Mouse (Mus musculus) G1E (cell line): ENCODE measurements around the gene Magi1. TPM values are rescaled to one million over a fixed set of nuclear protein-coding genes. Genes with fewer than 3 reads are reported as not detected.

Source experiments
- ATAC-seq: 2 replicates; pipeline ENCODE4 v1.8.0; 2016; ENCODE audit warnings: mild to moderate bottlenecking; ENCODE audit not compliant: insufficient number of reproducible peaks, poor library complexity, low FRiP score, severe bottlenecking; ENCODE audit errors: extremely low read depth
- DNase-seq: peaks from one replicate; pipeline ENCODE4 v3.0.0; 2012; ENCODE audit warnings: low spot score
- H3K27me3 ChIP-seq: 2 replicates; pipeline ENCODE4 v1.6.1; 2012; ENCODE audit warnings: mild to moderate bottlenecking, low read length, inconsistent platforms; ENCODE audit not compliant: insufficient read depth
- H3K36me3 ChIP-seq: replicated peaks from 2 replicates; pipeline ENCODE3; 2012; ENCODE audit warnings: mild to moderate bottlenecking, inconsistent platforms
- H3K4me1 ChIP-seq: 2 replicates; pipeline ENCODE4 v1.6.1; 2012; ENCODE audit warnings: low read depth, low read length, inconsistent platforms, mixed read lengths; ENCODE audit not compliant: insufficient read depth
- H3K4me3 ChIP-seq: 2 replicates; pipeline ENCODE4 v1.5.1; 2012; ENCODE audit warnings: low read depth, mild to moderate bottlenecking, inconsistent platforms, low read length, moderate library complexity, mixed read lengths
- H3K9me3 ChIP-seq: replicated peaks from 2 replicates; pipeline ENCODE4 v1.6.1; 2012; ENCODE audit warnings: inconsistent platforms
- CTCF ChIP-seq: IDR thresholded peaks from 2 replicates; pipeline ENCODE4 v1.5.1; 2012; ENCODE audit warnings: low read depth, low read length, inconsistent platforms, mixed read lengths
- GATA1 ChIP-seq: IDR thresholded peaks from 2 replicates; pipeline ENCODE4 v1.6.1; 2012; ENCODE audit warnings: borderline replicate concordance, low read length, inconsistent platforms, mixed read lengths
- GATA2 ChIP-seq: IDR thresholded peaks from 2 replicates; pipeline ENCODE4 v1.6.1; 2012; ENCODE audit warnings: low read depth, low read length, inconsistent platforms, borderline replicate concordance
- POLR2AphosphoS5 ChIP-seq: IDR thresholded peaks from 2 replicates; pipeline ENCODE4 v1.6.1; 2012; ENCODE audit warnings: low read depth, low read length, inconsistent platforms; ENCODE audit not compliant: insufficient replicate concordance
- TAL1 ChIP-seq: conservative IDR thresholded peaks from 2 replicates; pipeline ENCODE4 v1.6.1; 2012; ENCODE audit warnings: low read depth, low read length, inconsistent platforms, mixed read lengths
- polyA plus RNA-seq: library from polyadenylated mRNA; stranded (reverse); fragments of >175 nt; gene quantifications from 2 replicates; pipeline ENCODE4 v1.2.3, GENCODE M21; 2012
- total RNA-seq, 2 experiments: library from RNA; stranded (forward) in 1 of 2; stranded (reverse) in 1 of 2; fragments of 200-1000 nt in 1 of 2; fragments of >200 nt in 1 of 2; fragmentation: Nextera tagmentation in 1 of 2; gene quantifications; 2 replicates each; pipeline ENCODE4 v1.2.3; 2014 to 2017

Gene Magi1
- total and polyA plus RNA-seq, 3 experiments = 0.21 to 10.0 (median 1.6) TPM

DNA sequence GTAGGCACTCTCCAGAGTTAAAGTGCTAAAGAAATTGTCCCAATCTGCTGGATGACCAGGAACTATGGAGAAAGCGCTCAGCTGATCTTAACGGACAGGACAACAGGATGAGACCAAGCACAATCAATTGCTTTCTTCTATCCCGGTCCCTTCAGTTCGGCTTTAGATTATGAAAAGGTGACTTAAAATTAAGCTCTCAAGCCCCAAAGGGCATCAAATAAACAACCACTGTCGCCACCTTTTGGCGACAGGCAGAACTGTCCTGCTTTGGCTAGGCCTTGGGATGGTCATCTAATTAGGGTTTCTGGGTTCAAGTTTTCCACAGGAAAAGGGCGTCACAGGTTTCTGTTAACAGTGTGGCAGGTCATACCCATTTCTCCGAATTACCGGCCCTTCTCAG is 298.6 kb downstream of the Magi1 start:
- ATAC-seq (no peak), DNase-seq (no peak)
- Histone ChIP-seq H3K9me3 (peaks cover 4% of the 10 kb centered on the region; the same call in 1 of the 2 replicates), H3K4me3 (no peak overlapping the region), H3K4me1 (no peaks in the 10 kb centered on the region), H3K27me3 (no peaks in the 10 kb centered on the region), H3K36me3 (no peaks in the 10 kb centered on the region)
- TF ChIP-seq GATA2 = no peak
- no peak for TF ChIP-seq TAL1
- no peak for TF ChIP-seq POLR2AphosphoS5
- no peak for TF ChIP-seq CTCF
- no peak for TF ChIP-seq GATA1

DNA sequence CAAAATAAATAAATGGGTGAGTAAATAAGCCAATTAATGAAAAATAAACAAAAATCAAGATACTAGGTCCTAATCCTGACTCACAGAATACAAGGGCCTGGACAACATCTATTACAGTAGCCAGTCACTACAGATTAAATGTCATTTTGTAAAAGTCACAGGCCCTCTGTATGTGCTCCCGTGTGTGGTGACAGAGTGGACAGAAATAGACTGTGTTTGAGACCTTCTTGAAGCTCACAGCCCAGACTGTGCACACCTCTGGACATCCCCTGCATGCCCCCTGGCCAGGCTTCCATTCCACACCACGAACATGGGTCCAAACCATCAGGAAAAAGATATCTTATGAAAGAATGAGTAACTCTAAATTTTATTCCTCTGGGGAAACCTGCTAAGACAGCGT is 300.2 kb downstream of the Magi1 start:
- ATAC-seq (no peak), DNase-seq (no peak)
- Histone ChIP-seq H3K36me3 (no peaks in the 10 kb centered on the region), H3K27me3 (no peaks in the 10 kb centered on the region), H3K9me3 (peaks cover 4% of the 10 kb centered on the region; the same call in 1 of the 2 replicates), H3K4me1 (no peaks in the 10 kb centered on the region), H3K4me3 (no peak overlapping the region)
- no peak for TF ChIP-seq CTCF
- TF ChIP-seq TAL1 = no peak
- TF ChIP-seq GATA1 = no peak
- no peak for TF ChIP-seq POLR2AphosphoS5
- no peak for TF ChIP-seq GATA2

DNA sequence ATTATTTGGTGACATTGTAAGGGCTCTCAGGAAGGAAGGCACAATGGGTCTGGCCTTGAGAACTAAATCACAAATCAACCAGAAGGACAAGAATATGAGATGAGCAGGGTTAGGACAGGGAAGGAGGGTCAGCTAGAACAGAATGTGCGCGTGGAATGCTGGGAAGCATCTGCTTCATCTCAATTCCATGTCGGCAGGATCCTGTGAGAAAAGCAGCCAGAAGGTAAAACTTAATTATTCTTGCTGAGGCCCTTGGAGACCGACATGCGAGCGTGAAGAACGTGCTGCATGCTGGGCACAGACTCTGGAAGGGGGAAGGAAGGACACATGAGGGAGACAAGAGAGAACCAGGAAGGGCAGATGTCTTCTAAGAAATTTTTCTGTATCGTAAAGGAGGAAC is 302.5 kb downstream of the Magi1 start:
- Histone ChIP-seq H3K27me3 (no peaks in the 10 kb centered on the region), H3K9me3 (0 out of 2 replicates have a peak, but pooled peaks cover 2% of the 10 kb centered on the region), H3K36me3 (no peaks in the 10 kb centered on the region), H3K4me1 (no peaks in the 10 kb centered on the region), H3K4me3 (no peak overlapping the region)
- no peak for TF ChIP-seq GATA1
- no peak for TF ChIP-seq TAL1
- no peak for TF ChIP-seq POLR2AphosphoS5
- ATAC-seq (no peak), DNase-seq (no peak)

DNA sequence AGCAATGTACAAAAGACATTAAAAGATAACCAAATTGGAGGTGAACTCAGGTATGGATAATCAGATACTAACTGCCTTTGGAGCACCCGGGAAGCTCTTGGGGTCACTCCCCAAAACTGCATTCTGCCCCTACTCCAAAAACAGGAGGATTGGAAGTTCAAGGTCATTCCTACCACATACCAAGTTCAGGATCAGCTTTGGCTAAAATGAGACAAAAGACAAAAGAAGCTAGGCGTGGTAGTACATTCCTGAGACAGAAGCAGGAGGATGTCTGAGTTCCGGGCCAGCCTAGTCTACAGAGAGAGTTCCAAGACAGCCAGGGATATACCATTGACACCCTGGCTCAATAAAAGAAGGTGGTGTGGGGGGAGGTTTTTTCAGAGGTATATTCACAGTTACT is 304.5 kb downstream of the Magi1 start:
- ATAC-seq (no peak), DNase-seq (no peak)
- TF ChIP-seq GATA1 (no peak), CTCF (no peak), POLR2AphosphoS5 (no peak), GATA2 (no peak), TAL1 (no peak)
- H3K4me3 ChIP-seq = no peak overlapping the region
- H3K9me3 ChIP-seq = peaks cover 6% of the 10 kb centered on the region; the same call in 1 of the 2 replicates
- no peaks in the 10 kb centered on the region for H3K27me3 ChIP-seq
- no peaks in the 10 kb centered on the region for H3K4me1 ChIP-seq
- H3K36me3 ChIP-seq = no peaks in the 10 kb centered on the region

DNA sequence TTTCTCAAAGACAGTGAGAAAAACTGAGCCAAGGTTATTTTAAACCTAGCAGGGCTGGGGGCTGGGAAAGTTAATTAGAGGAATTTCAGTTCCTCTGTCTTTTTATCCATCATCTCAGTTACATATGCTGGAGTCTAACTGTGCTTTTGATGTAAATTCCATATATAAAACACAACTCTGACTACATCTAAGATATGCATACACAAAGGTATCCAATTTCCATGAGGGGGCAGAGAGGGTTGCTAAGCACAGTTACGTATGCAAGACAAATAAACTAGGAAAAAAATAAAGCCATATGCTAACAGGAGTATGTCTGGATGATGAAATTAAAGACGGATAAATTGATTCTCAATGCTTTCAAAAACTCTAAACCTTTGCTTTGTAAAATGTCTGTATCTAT is 315.0 kb downstream of the Magi1 start:
- Histone ChIP-seq H3K36me3 (no peaks in the 10 kb centered on the region), H3K4me1 (no peaks in the 10 kb centered on the region), H3K4me3 (no peak overlapping the region), H3K27me3 (no peaks in the 10 kb centered on the region), H3K9me3 (no peaks in the 10 kb centered on the region)
- DNase-seq = no peak
- TF ChIP-seq GATA1 (no peak), TAL1 (no peak), CTCF (no peak), GATA2 (no peak), POLR2AphosphoS5 (no peak)
- ATAC-seq = no peak

DNA sequence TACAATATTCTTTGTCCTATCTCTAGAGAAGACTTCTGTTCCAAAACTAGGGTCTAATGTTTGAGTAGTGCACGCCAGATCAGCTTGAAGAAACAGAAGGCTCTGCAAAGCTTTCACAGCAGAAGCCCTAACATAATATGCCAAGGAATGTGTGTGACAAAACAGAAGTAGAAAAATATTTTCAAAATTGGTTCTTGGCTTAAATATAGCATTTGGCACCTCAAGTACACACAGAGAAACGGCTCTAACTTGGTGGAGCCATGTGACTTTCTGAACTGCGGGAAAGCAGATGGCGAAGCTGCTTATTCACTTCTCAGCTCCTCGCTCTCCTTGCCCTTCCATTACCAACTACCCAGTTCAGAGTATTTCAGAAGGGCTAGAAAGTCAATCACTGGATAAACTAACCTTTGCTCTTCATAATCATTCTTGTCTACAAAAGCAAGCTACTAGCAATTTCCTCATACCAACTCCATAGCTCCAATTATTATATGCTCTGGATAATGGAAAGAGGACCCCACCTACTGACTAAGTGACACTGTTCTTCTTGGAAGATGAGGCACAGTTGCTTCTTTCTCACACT is 320.9 kb downstream of the Magi1 start:
- no peak for ATAC-seq
- Histone ChIP-seq H3K27me3 (no peaks in the 10 kb centered on the region), H3K4me3 (no peak overlapping the region), H3K9me3 (no peaks in the 10 kb centered on the region), H3K4me1 (no peaks in the 10 kb centered on the region), H3K36me3 (no peaks in the 10 kb centered on the region)
- TF ChIP-seq GATA2 = no peak
- no peak for TF ChIP-seq GATA1
- no peak for TF ChIP-seq POLR2AphosphoS5
- no peak for TF ChIP-seq TAL1
- no peak for TF ChIP-seq CTCF
- DNase-seq = no peak

DNA sequence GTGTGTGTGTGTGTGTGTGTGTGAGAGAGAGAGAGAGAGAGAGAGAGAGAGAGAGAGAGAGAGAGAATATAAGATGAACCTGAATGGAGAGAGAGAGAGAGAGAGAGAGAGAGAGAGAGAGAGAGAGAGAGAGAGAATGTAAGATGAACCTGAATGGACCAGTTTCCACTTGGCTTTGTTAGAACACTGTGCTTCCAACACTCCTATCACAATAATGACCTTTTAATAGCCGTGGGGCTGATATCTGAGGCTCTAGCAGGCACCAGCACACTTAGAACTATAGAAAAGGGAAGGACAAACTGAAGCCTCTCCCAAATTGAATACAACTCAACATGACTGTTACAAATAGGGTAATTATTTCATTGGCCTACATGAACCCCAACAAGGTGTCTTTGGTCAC is 321.9 kb downstream of the Magi1 start:
- Histone ChIP-seq H3K4me1 (no peaks in the 10 kb centered on the region), H3K27me3 (no peaks in the 10 kb centered on the region), H3K36me3 (no peaks in the 10 kb centered on the region), H3K4me3 (no peak overlapping the region), H3K9me3 (no peaks in the 10 kb centered on the region)
- DNase-seq = no peak
- ATAC-seq = no peak
- TF ChIP-seq CTCF (no peak), POLR2AphosphoS5 (no peak), GATA2 (no peak), TAL1 (no peak), GATA1 (no peak)
